Mouse (Mus musculus): ENCODE results near the gene Ttc9b. TPM values are rescaled to one million over a fixed set of nuclear protein-coding genes. Genes with fewer than 3 reads are reported as not detected.

Ttc9b gene
- polyA plus RNA-seq (2014; fragmentation: Nextera tagmentation; extraction: Ambion mirVana), result 2.6 and 3.7 TPM in 2 replicates

- Histone ChIP-seq H3K9me3 (ENCODE audit: control insufficient read depth, low read depth, low read length) (no peaks in the 10 kb centered on the region), H3K4me1 (ENCODE audit: control insufficient read depth, insufficient read depth, low read length) (0 out of 2 replicates have a peak, but pooled peaks cover 4% of the 10 kb centered on the region), H3K4me2 (replicated peaks; ENCODE audit: low read depth, low read length) (peak within 1 kb of the TSS; percentile 39), H3K36me3 (ENCODE audit: control insufficient read depth, insufficient read depth, low read length) (no peaks in the 10 kb centered on the region), H3K9ac (replicated peaks; ENCODE audit: low read depth, low read length) (no peak within 1 kb of the TSS), H3K4me3 (ENCODE audit: low read depth, low read length) (peak within 1 kb of the TSS; percentile 16; the same call in 1 of the 2 replicates), H3K27ac (ENCODE audit: low read length) (no peak within 1 kb of the TSS), H3K27me3 (ENCODE audit: control insufficient read depth, insufficient read depth, low read length) (peaks cover 29% of the 10 kb centered on the region)
- peak; percentile 25; the same call in 1 of the 2 replicates for ATAC-seq (ENCODE audit: insufficient number of reproducible peaks, insufficient read depth, low FRiP score, low read depth)
- 2% methylated on average over 62 of the region's 62 CpGs for WGBS
Observed at GRCm38 (mm10) chr7:27653681-27654437, at the start of gene Ttc9b. TSS of gene Ttc9b (plus strand) at chr7:27653915.

- peaks cover 31% of the 10 kb centered on the region for H3K4me1 ChIP-seq (ENCODE audit: control insufficient read depth, insufficient read depth, low read length)
- H3K4me2 ChIP-seq (replicated peaks; ENCODE audit: low read depth, low read length), result no peak overlapping the region
- H3K27ac ChIP-seq (ENCODE audit: low read length), result 0 out of 2 replicates have a peak overlapping the region, but pooled peaks have one; percentile 23
- no peak overlapping the region for H3K9ac ChIP-seq (replicated peaks; ENCODE audit: low read depth, low read length)
- H3K27me3 ChIP-seq (ENCODE audit: control insufficient read depth, insufficient read depth, low read length), result no peaks in the 10 kb centered on the region
- WGBS, result 45% methylated on average over 5 of the region's 5 CpGs
- no peak for ATAC-seq (ENCODE audit: insufficient number of reproducible peaks, insufficient read depth, low FRiP score, low read depth)
- H3K9me3 ChIP-seq (ENCODE audit: control insufficient read depth, low read depth, low read length), result no peaks in the 10 kb centered on the region
- peaks cover 14% of the 10 kb centered on the region for H3K36me3 ChIP-seq (ENCODE audit: control insufficient read depth, insufficient read depth, low read length)
- no peak overlapping the region for H3K4me3 ChIP-seq (ENCODE audit: low read depth, low read length)
Observed at GRCm38 (mm10) chr7:27604661-27605348, 48.9 kb upstream of the Ttc9b start.

GRCm38 (mm10) chr7:27605499-27606285 lies 48.0 kb upstream of the Ttc9b start:
- H3K9me3 ChIP-seq (ENCODE audit: control insufficient read depth, low read depth, low read length), result no peaks in the 10 kb centered on the region
- no peak overlapping the region for H3K4me2 ChIP-seq (replicated peaks; ENCODE audit: low read depth, low read length)
- WGBS, result 66% methylated on average over 9 of the region's 9 CpGs
- no peak overlapping the region for H3K4me3 ChIP-seq (ENCODE audit: low read depth, low read length)
- 0 out of 2 replicates have a peak overlapping the region, but pooled peaks have one; percentile 4 for H3K27ac ChIP-seq (ENCODE audit: low read length)
- H3K27me3 ChIP-seq (ENCODE audit: control insufficient read depth, insufficient read depth, low read length), result no peaks in the 10 kb centered on the region
- no peak for ATAC-seq (ENCODE audit: insufficient number of reproducible peaks, insufficient read depth, low FRiP score, low read depth)
- H3K36me3 ChIP-seq (ENCODE audit: control insufficient read depth, insufficient read depth, low read length), result peaks cover 22% of the 10 kb centered on the region
- no peak overlapping the region for H3K9ac ChIP-seq (replicated peaks; ENCODE audit: low read depth, low read length)
- peaks cover 31% of the 10 kb centered on the region for H3K4me1 ChIP-seq (ENCODE audit: control insufficient read depth, insufficient read depth, low read length)

GRCm38 (mm10) chr7:27606481-27607254 lies 47.0 kb upstream of the Ttc9b start:
- ATAC-seq (ENCODE audit: insufficient number of reproducible peaks, insufficient read depth, low FRiP score, low read depth), result no peak
- Histone ChIP-seq H3K4me1 (ENCODE audit: control insufficient read depth, insufficient read depth, low read length) (peaks cover 27% of the 10 kb centered on the region), H3K27ac (ENCODE audit: low read length) (no peak overlapping the region), H3K27me3 (ENCODE audit: control insufficient read depth, insufficient read depth, low read length) (no peaks in the 10 kb centered on the region), H3K36me3 (ENCODE audit: control insufficient read depth, insufficient read depth, low read length) (peaks cover 25% of the 10 kb centered on the region), H3K4me2 (replicated peaks; ENCODE audit: low read depth, low read length) (no peak overlapping the region), H3K9ac (replicated peaks; ENCODE audit: low read depth, low read length) (no peak overlapping the region), H3K9me3 (ENCODE audit: control insufficient read depth, low read depth, low read length) (no peaks in the 10 kb centered on the region), H3K4me3 (ENCODE audit: low read depth, low read length) (no peak overlapping the region)
- 48% methylated on average over 10 of the region's 10 CpGs for WGBS

GRCm38 (mm10) chr7:27607580-27607979 lies 46.1 kb upstream of the Ttc9b start:
- ATAC-seq (ENCODE audit: insufficient number of reproducible peaks, insufficient read depth, low FRiP score, low read depth), result no peak
- H3K27ac ChIP-seq (ENCODE audit: low read length), result no peak overlapping the region
- H3K4me1 ChIP-seq (ENCODE audit: control insufficient read depth, insufficient read depth, low read length), result peaks cover 24% of the 10 kb centered on the region
- 59% methylated on average over 5 of the region's 5 CpGs for WGBS
- no peak overlapping the region for H3K4me3 ChIP-seq (ENCODE audit: low read depth, low read length)
- H3K27me3 ChIP-seq (ENCODE audit: control insufficient read depth, insufficient read depth, low read length), result no peaks in the 10 kb centered on the region
- H3K9me3 ChIP-seq (ENCODE audit: control insufficient read depth, low read depth, low read length), result no peaks in the 10 kb centered on the region
- H3K4me2 ChIP-seq (replicated peaks; ENCODE audit: low read depth, low read length), result no peak overlapping the region
- no peak overlapping the region for H3K9ac ChIP-seq (replicated peaks; ENCODE audit: low read depth, low read length)
- H3K36me3 ChIP-seq (ENCODE audit: control insufficient read depth, insufficient read depth, low read length), result peaks cover 25% of the 10 kb centered on the region

GRCm38 (mm10) chr7:27608130-27608529 lies 45.6 kb upstream of the Ttc9b start:
- WGBS, result 83% methylated on average over 3 of the region's 3 CpGs
- Histone ChIP-seq H3K27ac (ENCODE audit: low read length) (no peak overlapping the region), H3K4me1 (ENCODE audit: control insufficient read depth, insufficient read depth, low read length) (peaks cover 24% of the 10 kb centered on the region), H3K9me3 (ENCODE audit: control insufficient read depth, low read depth, low read length) (no peaks in the 10 kb centered on the region), H3K27me3 (ENCODE audit: control insufficient read depth, insufficient read depth, low read length) (no peaks in the 10 kb centered on the region), H3K4me2 (replicated peaks; ENCODE audit: low read depth, low read length) (no peak overlapping the region), H3K36me3 (ENCODE audit: control insufficient read depth, insufficient read depth, low read length) (peaks cover 25% of the 10 kb centered on the region), H3K9ac (replicated peaks; ENCODE audit: low read depth, low read length) (no peak overlapping the region), H3K4me3 (ENCODE audit: low read depth, low read length) (no peak overlapping the region)
- ATAC-seq (ENCODE audit: insufficient number of reproducible peaks, insufficient read depth, low FRiP score, low read depth), result no peak

- H3K4me2 ChIP-seq (replicated peaks; ENCODE audit: low read depth, low read length), result no peak overlapping the region
- H3K27me3 ChIP-seq (ENCODE audit: control insufficient read depth, insufficient read depth, low read length), result no peaks in the 10 kb centered on the region
- no peak overlapping the region for H3K27ac ChIP-seq (ENCODE audit: low read length)
- ATAC-seq (ENCODE audit: insufficient number of reproducible peaks, insufficient read depth, low FRiP score, low read depth), result no peak
- H3K36me3 ChIP-seq (ENCODE audit: control insufficient read depth, insufficient read depth, low read length), result peaks cover 25% of the 10 kb centered on the region
- no peaks in the 10 kb centered on the region for H3K9me3 ChIP-seq (ENCODE audit: control insufficient read depth, low read depth, low read length)
- WGBS, result 96% methylated on average over 4 of the region's 4 CpGs
- no peak overlapping the region for H3K9ac ChIP-seq (replicated peaks; ENCODE audit: low read depth, low read length)
- H3K4me3 ChIP-seq (ENCODE audit: low read depth, low read length), result no peak overlapping the region
- peaks cover 22% of the 10 kb centered on the region for H3K4me1 ChIP-seq (ENCODE audit: control insufficient read depth, insufficient read depth, low read length)
Observed at GRCm38 (mm10) chr7:27609285-27609684, 44.4 kb upstream of the Ttc9b start.

Measured in stomach, embryonic 14.5 days (tissue).